Mouse (Mus musculus): Measurements from ENCODE around the gene Ralgps2.

The Ralgps2 gene

GRCm38 (mm10) chr1:156909265-156909664, 30.2 kb downstream of the Ralgps2 start:
- DNase-seq (ENCODE audit: extremely low read depth, low read depth) = no peak

- DNase-seq (ENCODE audit: extremely low read depth, low read depth) = no peak
Observed at GRCm38 (mm10) chr1:156905660-156906059, 33.8 kb downstream of the Ralgps2 start.

GRCm38 (mm10) chr1:156903899-156904298, 35.5 kb downstream of the Ralgps2 start:
- DNase-seq (ENCODE audit: extremely low read depth, low read depth) = no peak

GRCm38 (mm10) chr1:156901689-156902088, 37.7 kb downstream of the Ralgps2 start:
- no peak for DNase-seq (ENCODE audit: extremely low read depth, low read depth)

GRCm38 (mm10) chr1:156891561-156891960, 47.9 kb downstream of the Ralgps2 start:
- DNase-seq (ENCODE audit: extremely low read depth, low read depth) = peak; percentile 23

GRCm38 (mm10) chr1:156888830-156889229, 50.6 kb downstream of the Ralgps2 start:
- no peak for DNase-seq (ENCODE audit: extremely low read depth, low read depth)

GRCm38 (mm10) chr1:156885879-156886278, 53.5 kb downstream of the Ralgps2 start:
- DNase-seq (ENCODE audit: extremely low read depth, low read depth) = no peak

GRCm38 (mm10) chr1:156884782-156885181, 54.6 kb downstream of the Ralgps2 start:
- no peak for DNase-seq (ENCODE audit: extremely low read depth, low read depth)

- no peak for DNase-seq (ENCODE audit: extremely low read depth, low read depth)
Observed at GRCm38 (mm10) chr1:156870616-156871015, 68.8 kb downstream of the Ralgps2 start.

GRCm38 (mm10) chr1:156870028-156870427, 69.4 kb downstream of the Ralgps2 start:
- no peak for DNase-seq (ENCODE audit: extremely low read depth, low read depth)

- no peak for DNase-seq (ENCODE audit: extremely low read depth, low read depth)
Observed at GRCm38 (mm10) chr1:156864240-156864639, 75.2 kb downstream of the Ralgps2 start.

- DNase-seq (ENCODE audit: extremely low read depth, low read depth) = no peak
Observed at GRCm38 (mm10) chr1:156863726-156864125, 75.7 kb downstream of the Ralgps2 start.

GRCm38 (mm10) chr1:156861475-156862043, 77.9 kb downstream of the Ralgps2 start:
- DNase-seq (ENCODE audit: extremely low read depth, low read depth) = no peak

- peak; percentile 36 for DNase-seq (ENCODE audit: extremely low read depth, low read depth)
Observed at GRCm38 (mm10) chr1:156860266-156860665, 79.2 kb downstream of the Ralgps2 start.

- DNase-seq (ENCODE audit: extremely low read depth, low read depth) = peak; percentile 74
Observed at GRCm38 (mm10) chr1:156859711-156860250, 79.6 kb downstream of the Ralgps2 start.

GRCm38 (mm10) chr1:156859156-156859555, 80.3 kb downstream of the Ralgps2 start:
- DNase-seq (ENCODE audit: extremely low read depth, low read depth) = peak; percentile 68

GRCm38 (mm10) chr1:156856666-156857065, 82.8 kb downstream of the Ralgps2 start:
- no peak for DNase-seq (ENCODE audit: extremely low read depth, low read depth)

GRCm38 (mm10) chr1:156854558-156854957, 84.9 kb downstream of the Ralgps2 start:
- no peak for DNase-seq (ENCODE audit: extremely low read depth, low read depth)

GRCm38 (mm10) chr1:156852872-156853271, 86.6 kb downstream of the Ralgps2 start:
- DNase-seq (ENCODE audit: extremely low read depth, low read depth) = no peak

GRCm38 (mm10) chr1:156852409-156852808, 87.0 kb downstream of the Ralgps2 start:
- no peak for DNase-seq (ENCODE audit: extremely low read depth, low read depth)

GRCm38 (mm10) chr1:156847098-156847497, 92.3 kb downstream of the Ralgps2 start:
- DNase-seq (ENCODE audit: extremely low read depth, low read depth) = no peak

- peak; percentile 17 for DNase-seq (ENCODE audit: extremely low read depth, low read depth)
Observed at GRCm38 (mm10) chr1:156841625-156842339, 97.6 kb downstream of the Ralgps2 start.

- DNase-seq (ENCODE audit: extremely low read depth, low read depth) = no peak
Observed at GRCm38 (mm10) chr1:156838695-156839094, 100.7 kb downstream of the Ralgps2 start.

Data from MEL-GATA-1-ER (cell line).